Mouse (Mus musculus) hindlimb bud, embryonic 11.5 days (tissue): ENCODE data around the gene Pik3c2b.
"Not testable (repeated sequence)": the region's sequence is repeated elsewhere in the genome, so short reads cannot be mapped to it uniquely, and the experiment has no call there.

Source experiments
- DNase-seq: peaks from one replicate; pipeline ENCODE4 v3.0.0-alpha.2; 2012; ENCODE audit warnings: low read depth, low spot score; ENCODE audit errors: extremely low spot score

Pik3c2b gene

GRCm38 (mm10) chr1:133032981-133033315 is 12.5 kb upstream of the Pik3c2b start:
- no peak for DNase-seq

- no peak for DNase-seq
Measured at GRCm38 (mm10) chr1:133033316-133034090, 12.0 kb upstream of the Pik3c2b start.

GRCm38 (mm10) chr1:133034091-133034460 is 11.4 kb upstream of the Pik3c2b start:
- DNase-seq = peak; percentile 85

- DNase-seq = not testable (repeated sequence)
Measured at GRCm38 (mm10) chr1:133034682-133035081, 10.8 kb upstream of the Pik3c2b start.

GRCm38 (mm10) chr1:133039505-133039949 is 5.9 kb upstream of the Pik3c2b start:
- DNase-seq = peak; percentile 77

GRCm38 (mm10) chr1:133045861-133046440 is 484 bp downstream of the Pik3c2b start:
- no peak for DNase-seq

GRCm38 (mm10) chr1:133046441-133046931 is 1.0 kb downstream of the Pik3c2b start:
- no peak for DNase-seq

GRCm38 (mm10) chr1:133047575-133047974 is 2.1 kb downstream of the Pik3c2b start:
- DNase-seq = no peak

- no peak for DNase-seq
Measured at GRCm38 (mm10) chr1:133048690-133049089, 3.2 kb downstream of the Pik3c2b start.

- DNase-seq = no peak
Measured at GRCm38 (mm10) chr1:133050001-133050431, 4.5 kb downstream of the Pik3c2b start.

- no peak for DNase-seq
Measured at GRCm38 (mm10) chr1:133051829-133052228, 6.4 kb downstream of the Pik3c2b start.

- no peak for DNase-seq
Measured at GRCm38 (mm10) chr1:133053034-133053433, 7.6 kb downstream of the Pik3c2b start.

- no peak for DNase-seq
Measured at GRCm38 (mm10) chr1:133054326-133054725, 8.9 kb downstream of the Pik3c2b start.

GRCm38 (mm10) chr1:133057345-133058034 is 12.0 kb downstream of the Pik3c2b start:
- DNase-seq = no peak

- DNase-seq = no peak
Measured at GRCm38 (mm10) chr1:133059592-133059991, 14.1 kb downstream of the Pik3c2b start.

GRCm38 (mm10) chr1:133060681-133061080 is 15.2 kb downstream of the Pik3c2b start:
- no peak for DNase-seq

GRCm38 (mm10) chr1:133063164-133063563 is 17.7 kb downstream of the Pik3c2b start:
- DNase-seq = no peak

GRCm38 (mm10) chr1:133068268-133068667 is 22.8 kb downstream of the Pik3c2b start:
- no peak for DNase-seq

- no peak for DNase-seq
Measured at GRCm38 (mm10) chr1:133068669-133069274, 23.3 kb downstream of the Pik3c2b start.

- DNase-seq = no peak
Measured at GRCm38 (mm10) chr1:133069275-133070120, 24.0 kb downstream of the Pik3c2b start.
